Mouse (Mus musculus) frontal cortex, adult 2 months (tissue): ENCODE data around the gene Ticrr. TPM values are rescaled to one million over a fixed set of nuclear protein-coding genes. Genes with fewer than 3 reads are reported as not detected.

Experiments
- DNase-seq, 2 experiments: peaks; one replicate each; pipeline ENCODE4 v3.0.0; 2022; ENCODE audit warnings: low spot score in 1 of 2; ENCODE audit errors: extremely low spot score in 1 of 2
- polyA plus RNA-seq: library from polyadenylated mRNA; depleted of rRNA; stranded (reverse); fragments of >200 nt; gene quantifications from 2 replicates; pipeline ENCODE4 v1.2.3, GENCODE M21; 2012; rRNA removed

The Ticrr gene
- 0.13 and 0.18 TPM in 2 replicates for polyA plus RNA-seq

DNA sequence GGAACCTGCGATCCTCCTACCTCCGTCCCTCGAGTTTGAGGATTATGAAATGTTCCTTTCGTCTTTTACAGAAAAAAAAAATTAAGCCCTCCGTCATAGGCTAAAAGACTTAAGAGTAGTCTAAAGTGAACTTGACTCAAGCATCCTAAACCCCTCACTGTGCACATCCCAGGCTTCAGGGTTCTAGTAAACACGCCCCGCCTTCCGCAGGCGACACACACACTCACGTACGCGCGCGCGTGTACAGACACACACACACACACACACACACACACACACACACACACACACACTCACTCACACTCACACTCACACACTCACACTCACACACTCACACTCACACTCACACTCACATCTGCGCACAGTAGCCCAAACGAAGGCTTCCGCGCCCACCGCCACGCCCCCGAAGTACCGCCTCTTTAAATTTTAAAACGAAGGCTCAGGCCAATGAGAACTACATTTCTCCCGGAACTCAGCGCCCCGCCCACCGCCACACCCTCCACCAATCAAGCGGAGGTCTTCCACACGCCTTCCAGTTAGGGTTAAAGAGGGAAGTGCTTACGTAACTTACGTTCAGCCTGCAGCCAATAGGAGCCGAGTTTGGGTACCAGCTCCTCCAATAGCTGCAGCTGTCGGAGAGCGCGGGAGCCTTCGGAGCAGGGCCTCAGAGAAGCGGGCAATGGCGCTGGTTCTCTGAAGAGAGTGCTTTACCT, at the start of gene Ticrr:
TSS of gene Ticrr (plus strand) at position 619 of the 713 bp plus-strand sequence.
- DNase-seq = peak; percentile 94 to 97

DNA sequence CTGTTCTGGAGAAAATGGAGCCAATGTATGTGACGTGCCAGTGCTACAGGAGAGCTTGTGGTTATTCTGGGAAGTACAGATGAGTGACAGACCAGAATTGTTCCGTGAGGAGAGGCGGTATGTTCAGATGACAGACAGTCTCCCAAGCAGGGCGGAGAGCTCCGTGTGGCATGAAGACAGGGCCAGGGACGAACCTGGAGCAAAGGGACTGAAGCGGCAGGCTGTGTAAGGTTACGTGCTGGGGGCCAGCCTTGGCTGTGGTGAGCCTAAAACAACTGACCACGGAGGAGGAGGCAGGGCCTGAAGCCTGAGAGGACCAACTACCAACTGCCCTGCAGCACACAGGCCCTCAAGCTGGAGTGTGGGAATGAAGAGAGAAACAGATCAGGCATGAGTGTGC, 48.1 kb upstream of the Ticrr start:
- DNase-seq = no peak

DNA sequence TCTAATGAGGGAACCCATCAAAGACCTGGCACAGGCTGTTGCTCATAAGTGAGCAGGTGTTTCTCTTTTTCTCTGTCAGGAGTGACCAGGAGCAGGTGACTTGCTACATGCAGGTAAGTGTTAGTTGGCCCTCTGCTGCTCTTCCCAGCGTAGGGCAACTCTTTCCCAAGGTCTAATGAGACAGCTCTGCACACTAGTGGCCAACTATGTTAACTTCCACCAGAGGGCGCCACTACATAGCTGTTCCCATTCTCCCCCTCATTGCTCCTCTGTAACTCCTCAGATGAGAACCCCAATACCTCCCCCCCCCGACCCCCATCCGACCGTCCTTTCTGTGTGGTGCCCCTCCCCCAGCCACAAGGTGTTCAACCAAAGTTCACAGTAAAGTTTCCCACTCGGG, 47.2 kb upstream of the Ticrr start:
- peak in 1 of 2 experiments; percentile 87 for DNase-seq

DNA sequence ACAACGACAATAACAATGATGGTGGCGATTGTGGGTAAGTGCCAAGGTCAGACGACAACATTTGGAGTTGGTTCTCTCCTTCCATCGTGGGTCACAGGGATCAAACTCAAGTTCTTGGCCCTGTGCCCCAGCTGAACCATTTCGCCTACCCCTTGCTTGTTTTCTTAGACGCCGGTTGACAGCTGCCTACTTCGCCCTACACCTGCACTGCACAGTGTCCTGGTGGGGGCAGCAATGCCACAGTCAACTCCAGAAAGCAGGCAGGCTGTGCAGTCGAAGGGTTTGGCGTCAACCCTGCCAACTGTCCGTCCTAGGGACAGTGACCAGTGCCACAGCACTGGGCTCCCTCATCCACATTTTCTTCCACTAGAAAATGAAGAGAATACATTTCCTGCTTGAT, 46.7 kb upstream of the Ticrr start:
- no peak for DNase-seq

DNA sequence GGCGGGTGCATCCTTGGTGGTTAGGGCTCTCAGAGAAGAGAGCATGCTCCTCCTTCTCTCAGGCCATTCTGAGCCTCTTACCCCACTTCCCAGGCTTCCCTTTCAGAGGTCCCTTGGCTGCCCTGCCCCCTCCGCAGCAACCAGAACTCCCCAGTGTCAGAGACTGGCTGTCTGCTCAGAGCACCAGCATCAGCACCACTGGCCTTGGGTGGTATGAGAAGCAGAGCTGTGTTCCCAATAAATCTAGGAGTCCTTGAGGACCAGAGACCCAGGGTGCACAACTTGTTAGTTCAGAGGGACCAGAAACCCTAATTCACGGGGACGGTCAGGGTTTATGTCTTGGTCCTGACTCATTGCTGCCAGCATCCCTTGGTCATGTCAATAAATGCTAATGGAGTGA, 45.0 kb upstream of the Ticrr start:
- no peak for DNase-seq

DNA sequence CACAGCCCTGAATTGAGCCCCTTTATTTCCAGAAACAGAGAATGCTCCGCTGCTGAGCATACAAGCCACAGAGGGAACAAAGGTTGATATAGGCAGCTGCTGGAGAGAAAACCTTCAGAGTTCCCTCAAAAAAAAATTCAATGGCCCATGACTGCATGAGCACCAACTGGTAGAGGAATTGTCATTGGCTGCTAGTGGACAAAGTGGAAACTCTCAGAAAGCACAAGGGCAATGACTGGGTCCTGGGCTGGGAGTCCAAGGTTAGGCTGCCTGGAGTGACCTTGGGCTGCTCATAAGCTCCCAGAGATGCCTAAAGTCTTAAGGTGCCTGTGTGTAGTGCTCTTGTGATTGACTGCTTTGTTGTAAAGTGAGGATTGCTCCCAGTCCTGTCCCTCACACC, 44.1 kb upstream of the Ticrr start:
- DNase-seq = no peak

DNA sequence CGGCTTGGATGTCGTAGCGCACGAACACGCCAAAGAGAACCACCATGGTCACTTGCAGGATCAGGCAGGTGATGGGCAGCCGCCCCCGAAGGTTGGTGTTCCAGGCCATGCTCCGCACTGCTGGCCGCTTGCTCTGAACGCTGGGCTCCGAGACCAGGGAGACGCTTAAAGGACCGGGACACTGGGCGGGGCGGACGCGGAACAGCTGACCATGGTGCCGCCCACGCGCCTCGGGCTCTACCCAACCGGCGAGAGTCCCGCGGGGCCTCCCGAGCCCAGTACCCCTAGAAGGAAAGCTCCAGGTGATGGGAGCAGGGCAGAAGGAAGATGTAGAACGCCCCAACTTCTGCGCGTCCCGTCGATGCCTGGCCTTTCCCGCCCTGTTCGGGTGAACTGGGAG, 42.6 kb upstream of the Ticrr start, which contains the start of gene Rhcg:
TSS of gene Rhcg (minus strand) at position 240 of the 400 bp plus-strand sequence.
- DNase-seq = no peak

DNA sequence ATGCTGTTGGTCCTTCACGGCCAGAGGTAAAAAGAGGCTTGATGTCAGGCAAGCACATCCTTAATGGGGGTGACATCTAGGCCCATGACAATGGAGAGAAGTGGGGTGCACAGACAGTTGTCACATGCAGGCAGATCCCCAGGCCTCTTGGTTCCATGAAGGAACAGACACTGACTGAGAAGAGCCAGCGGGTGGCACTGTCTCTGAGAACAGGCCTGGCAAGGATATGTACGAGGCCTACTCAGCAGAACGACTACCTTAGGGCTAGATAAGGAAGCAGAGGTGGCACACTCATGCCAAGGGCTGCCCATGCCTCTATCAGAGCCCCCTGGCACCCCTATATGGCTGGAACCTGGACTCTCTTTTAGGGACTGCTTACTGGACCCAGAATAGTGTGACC, 40.5 kb upstream of the Ticrr start:
- DNase-seq = no peak

DNA sequence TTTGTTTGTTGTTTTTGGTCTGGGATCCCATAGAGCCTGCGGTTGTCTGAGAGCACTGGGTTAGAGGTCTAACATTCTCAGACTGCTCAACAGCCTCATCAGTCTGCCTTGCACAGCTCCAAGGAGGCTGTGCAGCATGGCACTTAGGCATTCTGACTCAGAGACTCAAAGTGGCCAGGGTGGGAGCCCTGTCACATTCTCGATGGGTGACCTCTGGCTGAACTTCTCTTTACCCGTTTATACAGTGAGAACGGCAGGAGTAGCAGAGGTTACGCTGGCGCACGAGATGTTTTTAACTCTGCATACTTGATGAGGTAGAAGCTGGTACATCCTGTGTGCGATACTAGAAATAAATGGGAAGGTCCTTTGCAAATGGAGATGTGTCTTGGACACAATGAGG, 36.9 kb upstream of the Ticrr start:
- no peak for DNase-seq

DNA sequence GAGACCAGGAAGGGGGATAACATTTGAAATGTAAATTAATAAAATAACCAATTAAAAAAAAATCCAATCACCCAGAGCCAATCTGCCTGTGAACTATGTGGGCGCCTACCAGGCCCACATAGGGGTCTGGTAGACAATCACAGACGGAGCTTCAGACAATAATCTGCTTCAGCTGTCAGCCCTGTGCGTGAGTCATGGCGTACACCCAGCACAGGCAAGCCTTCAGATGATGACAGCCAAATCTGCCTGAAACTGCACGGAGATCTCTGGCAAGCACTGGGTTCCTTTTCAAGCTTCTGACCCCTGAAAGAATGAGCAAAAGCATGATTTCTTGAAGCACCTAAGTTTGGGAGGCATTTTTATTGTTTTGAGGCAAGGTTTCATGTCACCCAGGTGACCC, 33.8 kb upstream of the Ticrr start:
- DNase-seq = no peak

DNA sequence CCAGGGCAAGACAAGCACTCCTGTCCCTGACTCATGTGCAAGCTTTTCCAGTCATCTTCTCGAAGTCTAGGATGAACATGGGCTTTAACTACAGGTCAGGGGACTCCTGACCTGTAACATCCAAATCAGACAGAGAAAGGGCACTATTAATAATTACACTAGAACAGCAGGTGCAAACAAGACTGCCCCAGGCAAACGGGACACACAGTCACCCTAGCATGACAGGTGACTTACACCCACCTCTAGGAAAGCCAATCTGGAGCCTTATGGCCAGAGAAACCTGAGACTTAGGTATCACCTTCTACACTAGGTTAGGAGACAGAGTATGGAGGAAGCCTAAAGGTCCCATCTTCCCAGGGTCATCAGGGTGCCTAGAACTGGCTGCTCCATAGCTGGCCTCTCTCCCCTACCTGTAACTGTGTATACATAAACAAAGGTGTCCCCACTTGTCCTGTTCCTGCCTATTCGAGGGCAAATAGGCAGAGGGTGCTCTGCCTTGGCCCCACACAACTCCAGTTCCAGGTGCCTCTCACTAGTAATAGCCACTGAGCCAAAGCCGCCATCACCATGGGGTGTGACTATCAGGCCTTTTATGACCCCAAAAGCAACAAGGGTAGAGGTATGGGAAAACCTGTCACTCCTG, 31.6 kb upstream of the Ticrr start:
- no peak for DNase-seq

DNA sequence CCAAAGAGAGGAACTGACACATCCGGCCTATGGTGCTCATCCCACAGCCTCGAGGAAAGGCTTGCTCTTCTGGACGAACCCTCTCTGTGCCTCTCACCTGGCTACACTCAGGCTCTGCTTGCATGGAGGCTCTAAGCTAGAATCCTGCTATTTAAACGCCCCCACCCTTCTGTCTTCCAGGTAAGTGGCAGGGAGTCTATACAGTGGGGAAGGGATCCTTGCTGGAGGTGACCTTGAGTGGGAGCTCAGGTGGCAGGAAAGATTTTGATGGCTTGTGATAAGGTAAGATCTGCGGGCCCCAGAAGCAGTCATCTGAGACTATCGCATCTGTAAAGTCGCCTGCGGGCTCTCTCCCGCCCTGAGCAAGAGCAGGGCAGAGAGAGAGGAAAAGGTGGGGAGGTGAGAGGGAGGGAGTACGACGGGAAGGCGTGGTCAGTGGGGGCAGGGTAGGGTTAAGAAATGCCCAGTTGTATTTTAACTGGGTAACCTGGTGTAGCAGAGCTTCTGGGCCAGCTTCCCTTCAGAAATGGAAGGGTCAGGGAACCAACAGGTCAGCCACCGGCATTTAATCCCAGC, 28.1 kb upstream of the Ticrr start:
- no peak for DNase-seq

DNA sequence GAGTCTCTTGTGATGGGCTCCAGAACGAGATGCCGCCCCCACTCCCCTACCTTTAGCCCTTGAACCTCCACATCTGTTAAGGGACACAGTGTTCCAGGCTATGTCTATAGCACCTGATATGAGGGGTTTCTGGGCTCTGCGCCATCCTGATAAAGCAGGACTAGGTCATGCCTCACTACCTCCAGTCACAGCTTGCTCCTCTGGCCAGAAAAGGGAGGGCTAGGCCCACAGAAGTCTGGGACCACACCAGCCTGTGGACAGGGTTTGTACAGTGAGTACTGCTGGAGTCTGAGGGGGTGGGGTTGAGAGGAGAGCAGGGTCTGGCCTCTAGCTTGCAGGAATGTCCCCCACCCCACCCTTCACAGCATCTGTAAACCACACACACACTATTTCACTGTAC, 12.8 kb upstream of the Ticrr start:
- no peak for DNase-seq

DNA sequence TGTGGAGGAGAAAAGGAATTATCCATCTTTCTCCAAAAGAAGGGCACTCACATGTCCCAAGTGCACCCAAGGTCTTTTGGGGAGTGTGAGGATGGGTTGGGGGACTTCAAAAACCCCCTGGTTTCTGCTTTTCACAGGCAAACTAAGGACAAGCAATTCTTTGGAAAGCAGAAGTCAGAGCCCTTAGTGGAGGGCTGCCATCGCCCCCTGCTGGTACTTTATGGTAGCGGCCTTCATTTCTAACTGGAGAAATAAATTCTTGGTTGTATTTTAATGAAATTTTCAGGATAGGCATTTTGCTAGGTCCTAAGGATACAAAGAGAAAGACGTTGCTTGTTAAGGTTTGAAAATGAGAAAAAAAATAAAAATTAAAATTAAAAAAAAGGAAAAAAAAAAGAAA, 11.0 kb upstream of the Ticrr start:
- DNase-seq = peak in 1 of 2 experiments; percentile 85

DNA sequence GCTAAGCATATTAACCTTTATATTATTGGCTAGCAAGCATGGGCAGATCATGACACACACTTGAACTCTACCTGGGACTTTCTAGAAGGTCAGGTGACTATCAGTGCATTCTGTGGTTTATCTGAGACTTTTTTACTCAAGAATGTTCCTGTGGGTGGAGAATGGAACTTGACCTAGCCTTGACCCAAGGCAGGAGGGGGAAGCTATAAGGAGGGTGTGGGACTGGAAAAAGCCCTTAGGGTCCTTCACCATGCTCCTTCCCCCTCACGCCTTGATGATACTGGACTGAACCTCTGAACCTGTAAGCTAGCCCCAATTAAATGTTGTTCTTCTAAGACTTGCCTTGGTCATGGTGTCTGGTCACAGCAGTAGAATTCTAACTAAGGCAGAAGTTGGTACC, 5.8 kb upstream of the Ticrr start:
- DNase-seq = no peak

DNA sequence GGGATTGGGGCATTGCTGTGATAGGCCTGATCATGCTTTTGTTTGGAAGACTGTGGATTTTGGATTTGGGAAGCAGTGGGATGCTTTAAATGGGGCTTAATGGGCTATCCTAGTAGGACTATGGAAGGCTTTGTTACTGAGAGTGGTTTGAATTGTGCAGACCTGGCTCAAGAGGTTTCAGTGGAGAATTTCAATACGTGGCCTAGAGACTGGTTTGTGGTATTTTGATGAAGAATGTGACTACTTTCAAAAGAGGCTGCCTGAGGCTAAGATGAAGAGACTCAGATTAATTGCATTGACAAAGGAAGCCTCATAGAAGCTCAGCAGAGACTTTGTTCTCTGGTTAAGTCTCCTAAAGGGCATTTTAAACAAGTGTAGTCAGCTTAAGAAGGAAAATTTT, 5.4 kb upstream of the Ticrr start:
- DNase-seq = no peak

DNA sequence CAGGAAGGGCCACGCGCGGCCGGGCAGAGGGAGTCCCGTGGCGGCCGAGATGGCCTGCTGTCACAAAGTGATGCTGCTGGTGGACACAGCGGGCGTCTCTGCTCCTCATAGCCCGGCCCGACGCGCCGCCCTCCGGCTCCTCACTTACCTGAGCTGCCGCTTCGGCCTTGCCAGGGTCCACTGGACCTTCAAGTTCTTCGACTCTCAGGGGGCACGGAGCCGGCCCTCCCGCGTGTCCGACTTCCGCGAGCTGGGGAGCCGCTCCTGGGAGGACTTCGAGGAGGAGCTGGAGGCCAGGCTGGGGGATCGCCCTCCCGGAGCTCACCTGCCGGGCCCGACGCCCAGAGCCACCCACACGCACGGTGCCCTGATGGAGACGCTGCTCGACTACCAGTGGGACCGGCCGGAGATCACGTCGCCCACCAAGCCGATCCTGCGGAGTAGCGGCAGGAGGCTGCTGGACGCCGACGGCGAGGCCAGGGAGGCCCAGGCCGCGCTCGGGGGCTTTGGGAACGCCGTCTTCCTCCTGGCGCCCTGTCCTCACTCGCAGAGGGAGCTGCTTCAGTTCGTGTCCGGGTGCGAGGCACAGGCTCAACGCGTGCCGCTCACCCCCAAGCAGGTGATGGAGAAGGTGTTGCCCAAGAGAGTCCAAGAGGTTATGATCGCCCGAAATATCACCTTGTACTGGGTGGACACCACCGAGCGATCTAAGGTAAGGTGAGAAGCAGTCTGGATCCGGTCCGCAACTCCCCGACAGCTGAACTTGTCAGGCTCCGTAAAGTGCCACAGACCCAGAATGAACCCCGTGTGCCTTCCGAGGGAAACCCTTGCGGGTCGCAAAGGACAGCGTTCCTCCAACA, 525 bp downstream of the Ticrr start:
- DNase-seq = peak in 1 of 2 experiments; percentile 0

DNA sequence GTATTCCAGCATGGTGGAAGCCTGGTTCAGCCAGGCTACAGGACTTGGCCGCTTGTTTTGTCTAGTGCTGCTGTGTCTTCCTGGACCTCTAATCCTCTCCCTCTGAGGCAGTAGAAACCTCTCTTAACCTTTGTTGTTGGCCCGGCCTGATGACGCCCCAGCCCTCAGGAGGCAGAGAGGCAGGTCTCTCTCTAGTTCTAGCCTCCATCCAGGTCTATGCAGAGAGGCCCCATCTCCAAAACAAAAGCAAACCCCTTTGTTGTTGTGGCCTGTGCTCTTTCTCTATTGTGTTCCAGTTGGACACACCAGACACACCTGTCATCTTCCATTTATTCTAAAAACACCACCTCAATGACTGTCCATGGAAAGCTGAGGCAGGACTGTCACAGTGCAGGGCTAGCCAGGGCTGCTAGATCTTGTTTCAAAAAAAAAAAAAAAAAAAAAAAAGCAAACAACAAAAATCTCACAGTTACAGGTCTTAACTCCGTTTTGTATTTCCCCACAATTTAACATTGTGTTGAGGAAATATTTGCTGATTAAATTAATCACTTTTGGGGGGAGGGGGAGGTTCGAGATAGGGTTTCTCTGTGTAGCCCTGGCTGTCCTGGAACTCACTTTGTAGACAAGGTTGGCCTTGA, 1.4 kb downstream of the Ticrr start:
- DNase-seq = no peak

DNA sequence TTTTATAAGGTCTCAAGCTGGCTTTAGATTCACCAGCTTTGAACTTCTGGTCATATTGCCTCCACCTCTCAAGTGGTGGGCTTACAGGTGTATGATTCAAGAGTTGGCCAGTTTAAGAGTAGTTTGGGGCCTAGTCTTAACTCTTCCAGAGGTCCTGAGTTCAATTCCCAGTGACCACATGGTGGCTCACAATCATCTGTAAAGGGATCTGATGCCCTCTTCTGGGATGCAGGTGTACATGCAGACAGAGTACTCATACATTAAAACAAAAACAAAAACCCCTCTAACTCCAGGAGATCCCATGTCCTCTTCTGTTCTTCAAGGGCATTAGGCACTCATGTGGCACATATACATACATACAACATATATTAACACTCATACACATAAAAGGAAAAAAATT, 6.7 kb downstream of the Ticrr start:
- no peak for DNase-seq

DNA sequence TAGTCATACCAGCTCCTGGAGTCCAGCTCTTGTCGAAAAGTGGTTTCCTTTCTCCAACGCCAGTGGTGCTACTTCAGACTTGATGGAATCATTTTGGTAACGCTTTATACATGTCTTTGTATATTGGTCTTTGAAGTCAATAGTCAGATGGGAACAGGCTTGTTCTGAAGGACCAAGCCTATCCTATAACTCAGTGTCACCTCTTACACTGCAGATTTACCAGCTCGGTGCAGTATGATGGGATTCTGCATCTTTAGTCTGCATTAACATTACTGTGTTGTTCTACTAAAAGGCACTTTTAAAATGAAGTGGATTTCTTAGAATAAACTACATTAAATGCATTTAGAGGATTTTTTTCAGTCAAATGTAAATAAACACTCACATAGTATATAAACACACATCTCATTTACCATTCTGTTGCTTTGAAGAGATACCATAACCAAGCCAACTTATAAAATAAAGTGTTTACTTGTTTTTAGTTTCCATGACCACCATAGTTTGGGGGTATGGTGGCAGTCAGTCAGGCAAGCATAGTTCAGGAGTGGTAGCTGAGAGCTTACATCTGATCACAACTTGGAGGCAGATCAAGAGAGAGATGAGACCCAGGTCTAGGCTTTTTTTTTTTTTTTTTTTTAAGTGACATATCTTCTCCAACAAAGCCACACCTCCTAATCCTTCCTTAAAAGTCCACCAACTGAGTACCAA, 11.1 kb downstream of the Ticrr start:
- no peak for DNase-seq
